Mouse (Mus musculus) hindbrain, embryonic 12.5 days (tissue): ENCODE results near the gene Dyrk4. TPM values are rescaled to one million over a fixed set of nuclear protein-coding genes. Genes with fewer than 3 reads are reported as not detected.

Experiments
- ATAC-seq: fragments of 200-750 bp; cut with Nextera tagmentation; 2 replicates; pipeline ENCODE4 v1.8.0; 2017; ENCODE audit warnings: moderate TSS enrichment; ENCODE audit not compliant: low FRiP score
- H3K27ac ChIP-seq: fragments of 300-500 bp; sonication (generic); 2 replicates; pipeline ENCODE4 v1.5.1; 2016; ENCODE audit warnings: mild to moderate bottlenecking
- H3K27me3 ChIP-seq: fragments of 300-500 bp; sonication (generic); 2 replicates; pipeline ENCODE4 v1.6.1; 2016; ENCODE audit warnings: mild to moderate bottlenecking
- H3K36me3 ChIP-seq: fragments of 300-500 bp; sonication (generic); 2 replicates; pipeline ENCODE4 v1.6.1; 2016; ENCODE audit warnings: mild to moderate bottlenecking
- H3K4me1 ChIP-seq: fragments of 300-500 bp; sonication (generic); 2 replicates; pipeline ENCODE4 v1.6.1; 2016
- H3K4me2 ChIP-seq: fragments of 300-500 bp; sonication (generic); replicated peaks from 2 replicates; pipeline ENCODE4 v1.6.1; 2016; ENCODE audit warnings: mild to moderate bottlenecking
- H3K4me3 ChIP-seq: fragments of 300-500 bp; sonication (generic); 2 replicates; pipeline ENCODE4 v1.5.1; 2016; ENCODE audit warnings: mild to moderate bottlenecking
- H3K9ac ChIP-seq: fragments of 300-500 bp; sonication (generic); 2 replicates; pipeline ENCODE4 v1.6.1; 2016; ENCODE audit warnings: mild to moderate bottlenecking, moderate library complexity
- H3K9me3 ChIP-seq: fragments of 300-500 bp; sonication (generic); replicated peaks from 2 replicates; pipeline ENCODE4 v1.6.1; 2016; ENCODE audit warnings: mild to moderate bottlenecking
- WGBS: fragments of 180-500 bp; shearing (Covaris S2); methylation state at CpG from one replicate; pipeline ENCODE4 v1.1.7; 2016; 5-methylcytosine and 5-hydroxymethylcytosine counted together
- polyA plus RNA-seq: library from polyadenylated mRNA; unstranded; fragments of >200 nt; fragmentation: Nextera tagmentation; extraction: Ambion mirVana; gene quantifications from 2 replicates; pipeline ENCODE4 v1.2.1, GENCODE M21; 2016

Dyrk4 gene
- polyA plus RNA-seq, 1 experiment from 2014 or later, result 0.30 TPM

GRCm38 (mm10) chr6:126932896-126933295, 11.3 kb upstream of the Dyrk4 start:
- WGBS, result 95% methylated on average over 2 of the region's 2 CpGs
- H3K4me1 ChIP-seq, result peaks cover 2% of the 10 kb centered on the region; the same call in 1 of the 2 replicates
- no peaks in the 10 kb centered on the region for H3K9me3 ChIP-seq
- peaks cover 18% of the 10 kb centered on the region for H3K36me3 ChIP-seq
- H3K27me3 ChIP-seq, result no peaks in the 10 kb centered on the region
- no peak overlapping the region for H3K9ac ChIP-seq
- no peak overlapping the region for H3K27ac ChIP-seq
- H3K4me2 ChIP-seq, result no peak overlapping the region
- no peak for ATAC-seq
- H3K4me3 ChIP-seq, result no peak overlapping the region

DNA sequence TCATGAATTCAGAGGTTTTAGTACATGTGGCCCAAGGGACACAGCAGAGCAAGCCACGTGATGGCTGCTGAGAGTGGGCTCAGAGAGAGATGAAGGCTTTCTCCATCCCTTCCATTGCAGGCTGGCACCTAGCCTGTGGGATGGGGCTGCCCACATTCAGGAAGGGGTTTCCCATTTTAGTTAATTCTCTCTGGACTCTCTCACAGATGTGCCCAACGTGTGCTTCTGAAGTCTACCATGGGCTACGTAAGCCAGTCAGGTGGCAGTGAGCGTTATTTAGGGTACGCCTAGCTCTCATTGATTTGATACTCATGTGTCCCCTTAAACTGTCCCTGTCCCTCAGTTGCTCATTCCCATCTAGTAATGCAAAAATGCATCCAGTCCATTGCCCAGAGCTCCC, 6.7 kb downstream of the Dyrk4 start:
- Histone ChIP-seq H3K27me3 (0 out of 2 replicates have a peak, but pooled peaks cover 2% of the 10 kb centered on the region), H3K36me3 (no peaks in the 10 kb centered on the region), H3K4me1 (no peaks in the 10 kb centered on the region), H3K9me3 (no peaks in the 10 kb centered on the region), H3K4me2 (no peak overlapping the region), H3K27ac (no peak overlapping the region), H3K4me3 (no peak overlapping the region), H3K9ac (no peak overlapping the region)
- no peak for ATAC-seq
- WGBS, result 84% methylated on average over 5 of the region's 5 CpGs

- H3K4me1 ChIP-seq, result no peaks in the 10 kb centered on the region
- no peak overlapping the region for H3K4me3 ChIP-seq
- 81% methylated on average over 4 of the region's 4 CpGs for WGBS
- H3K27me3 ChIP-seq, result 0 out of 2 replicates have a peak, but pooled peaks cover 2% of the 10 kb centered on the region
- no peak overlapping the region for H3K27ac ChIP-seq
- H3K9ac ChIP-seq, result no peak overlapping the region
- no peak overlapping the region for H3K4me2 ChIP-seq
- no peaks in the 10 kb centered on the region for H3K36me3 ChIP-seq
- H3K9me3 ChIP-seq, result no peaks in the 10 kb centered on the region
- no peak for ATAC-seq
Measured at GRCm38 (mm10) chr6:126910727-126911126, 10.9 kb downstream of the Dyrk4 start.

DNA sequence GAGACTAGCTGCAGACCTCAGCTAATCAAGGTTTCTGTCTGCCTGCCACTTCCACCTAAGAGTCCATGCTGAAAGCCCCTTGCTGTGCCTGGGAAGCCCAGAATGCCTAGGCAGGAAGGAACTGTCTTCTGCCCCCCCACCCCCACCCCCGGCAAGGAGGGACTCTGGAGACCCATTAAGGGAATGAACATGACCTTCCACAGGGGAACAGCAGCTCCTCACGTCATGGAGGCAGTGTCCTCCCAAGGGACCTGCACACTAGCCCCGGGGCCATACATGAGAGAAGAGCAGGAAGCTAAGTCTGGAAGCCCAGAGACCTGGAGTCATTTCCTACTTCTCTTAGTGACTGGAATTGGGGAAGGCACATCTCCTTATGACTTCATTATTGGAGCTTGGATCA, 13.8 kb downstream of the Dyrk4 start:
- ATAC-seq, result no peak
- H3K4me3 ChIP-seq, result no peak overlapping the region
- H3K27me3 ChIP-seq, result 0 out of 2 replicates have a peak, but pooled peaks cover 2% of the 10 kb centered on the region
- H3K27ac ChIP-seq, result no peak overlapping the region
- no peak overlapping the region for H3K9ac ChIP-seq
- no peak overlapping the region for H3K4me2 ChIP-seq
- no peaks in the 10 kb centered on the region for H3K36me3 ChIP-seq
- H3K9me3 ChIP-seq, result no peaks in the 10 kb centered on the region
- H3K4me1 ChIP-seq, result no peaks in the 10 kb centered on the region
- 54% methylated on average over 3 of the region's 3 CpGs for WGBS

DNA sequence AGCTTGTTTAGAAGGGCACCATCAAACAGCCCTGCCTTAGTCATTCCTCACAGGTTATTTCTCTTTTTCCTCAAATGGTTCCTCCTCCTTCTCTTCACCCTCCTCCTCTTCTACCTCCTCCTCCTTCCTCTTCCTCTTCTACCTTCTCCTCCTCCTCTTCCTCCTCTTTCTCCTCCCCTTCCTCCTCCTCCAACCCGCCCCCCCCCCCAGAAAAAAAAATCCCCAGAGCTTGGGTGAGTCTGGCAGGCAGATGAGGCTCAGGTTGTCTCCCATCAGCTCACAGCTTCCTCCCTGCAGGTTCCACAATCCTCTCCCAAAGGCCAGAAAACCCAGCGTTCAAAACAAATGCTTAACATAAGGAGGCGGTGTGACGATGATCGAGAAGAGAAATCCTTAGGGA, 14.3 kb downstream of the Dyrk4 start:
- H3K4me1 ChIP-seq, result no peaks in the 10 kb centered on the region
- H3K27me3 ChIP-seq, result 0 out of 2 replicates have a peak, but pooled peaks cover 2% of the 10 kb centered on the region
- H3K4me2 ChIP-seq, result no peak overlapping the region
- H3K27ac ChIP-seq, result no peak overlapping the region
- H3K9me3 ChIP-seq, result no peaks in the 10 kb centered on the region
- no peak overlapping the region for H3K4me3 ChIP-seq
- no peaks in the 10 kb centered on the region for H3K36me3 ChIP-seq
- no peak for ATAC-seq
- 74% methylated on average over 4 of the region's 5 CpGs for WGBS
- no peak overlapping the region for H3K9ac ChIP-seq

DNA sequence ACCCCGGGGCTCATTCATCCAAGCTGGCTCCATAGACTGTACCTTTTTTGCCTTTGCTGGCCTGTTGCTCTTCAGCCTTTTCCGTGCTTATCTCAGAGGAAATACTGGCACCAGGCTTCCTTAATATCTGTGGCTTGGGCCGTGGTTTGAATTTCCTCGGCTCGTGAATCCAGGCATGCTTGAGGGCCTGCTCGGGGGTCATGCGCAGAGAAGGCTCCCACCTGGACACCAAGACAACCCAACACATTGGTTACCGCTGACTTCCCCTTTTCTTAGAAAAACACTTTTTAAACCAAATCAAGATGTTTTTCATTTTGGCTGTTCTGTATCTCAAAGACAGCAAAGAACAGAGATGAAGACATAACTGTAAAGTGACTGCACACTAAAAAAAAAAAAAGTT, 44.5 kb downstream of the Dyrk4 start:
- no peaks in the 10 kb centered on the region for H3K36me3 ChIP-seq
- no peaks in the 10 kb centered on the region; the same call in 1 of the 2 replicates for H3K27me3 ChIP-seq
- no peaks in the 10 kb centered on the region for H3K4me1 ChIP-seq
- no peak overlapping the region for H3K9ac ChIP-seq
- no peaks in the 10 kb centered on the region for H3K9me3 ChIP-seq
- ATAC-seq, result no peak
- H3K27ac ChIP-seq, result no peak overlapping the region
- 90% methylated on average over 8 of the region's 8 CpGs for WGBS
- H3K4me3 ChIP-seq, result no peak overlapping the region
- no peak overlapping the region for H3K4me2 ChIP-seq

DNA sequence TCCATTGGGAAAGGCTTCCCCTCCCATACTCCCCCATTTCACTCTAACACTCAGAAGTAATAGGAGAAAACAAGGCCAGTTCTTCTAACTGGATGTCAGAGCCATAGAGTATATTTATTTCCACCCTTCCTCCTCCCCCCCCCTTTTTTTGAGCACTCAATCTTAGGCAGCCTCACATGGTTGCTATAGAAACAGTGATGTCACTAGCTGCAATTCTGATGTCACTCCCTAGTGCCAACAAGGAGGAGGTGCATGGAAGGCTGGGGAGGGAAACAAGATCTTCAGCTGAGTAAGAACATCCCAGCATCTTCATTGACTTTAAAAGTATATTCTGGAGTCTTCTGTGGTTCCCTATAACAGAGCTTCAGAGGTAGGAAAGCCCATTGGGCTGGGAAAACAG, 68.8 kb downstream of the Dyrk4 start, which contains the start of gene Akap3:
TSS of gene Akap3 (plus strand) at position 218 of the 400 bp plus-strand sequence.
- Histone ChIP-seq H3K27ac (no peak within 1 kb of the TSS), H3K36me3 (no peaks in the 10 kb centered on the region), H3K4me2 (no peak within 1 kb of the TSS), H3K4me3 (no peak within 1 kb of the TSS), H3K9me3 (no peaks in the 10 kb centered on the region), H3K27me3 (peaks cover 6% of the 10 kb centered on the region; the same call in 1 of the 2 replicates), H3K9ac (no peak within 1 kb of the TSS), H3K4me1 (peaks cover 9% of the 10 kb centered on the region)
- ATAC-seq, result no peak

GRCm38 (mm10) chr6:126848712-126849704, 72.6 kb downstream of the Dyrk4 start, which contains the start of gene Ndufa9:
Gene Ndufa9, minus strand, starts transcription at chr6:126849136.
- Histone ChIP-seq H3K4me1 (peaks cover 16% of the 10 kb centered on the region), H3K36me3 (peaks cover 6% of the 10 kb centered on the region; the same call in 1 of the 2 replicates), H3K27me3 (peaks cover 6% of the 10 kb centered on the region; the same call in 1 of the 2 replicates), H3K4me2 (peak within 1 kb of the TSS; percentile 87), H3K9me3 (no peaks in the 10 kb centered on the region), H3K9ac (peak within 1 kb of the TSS; percentile 85), H3K27ac (peak within 1 kb of the TSS; percentile 30; the same call in 1 of the 2 replicates), H3K4me3 (peak within 1 kb of the TSS; percentile 82)
- peak; percentile 89 for ATAC-seq
- WGBS, result 6% methylated on average over 46 of the region's 46 CpGs

DNA sequence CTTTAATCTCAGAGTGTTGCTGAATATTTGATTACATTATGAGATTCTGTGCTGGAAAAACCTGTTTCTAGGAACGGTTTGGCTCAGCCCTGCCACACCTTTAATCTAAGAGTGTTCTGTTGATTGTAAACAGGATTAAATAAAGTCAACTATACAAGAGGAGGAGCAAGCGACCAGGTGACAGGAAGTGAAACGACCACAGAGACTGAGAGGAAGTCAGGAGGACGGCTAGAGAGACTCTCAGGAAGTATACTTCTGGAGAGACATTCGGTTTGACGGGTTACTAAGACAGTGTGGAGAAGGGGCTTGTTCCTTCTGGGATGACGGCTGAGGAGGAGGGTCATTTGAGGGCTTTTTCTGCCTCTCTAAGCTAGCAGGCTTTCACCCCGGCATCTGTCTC, 85.0 kb downstream of the Dyrk4 start:
- no peak for ATAC-seq
- no peak overlapping the region for H3K9ac ChIP-seq
- no peaks in the 10 kb centered on the region for H3K4me1 ChIP-seq
- WGBS, result 92% methylated on average over 8 of the region's 8 CpGs
- no peak overlapping the region for H3K4me3 ChIP-seq
- H3K27ac ChIP-seq, result no peak overlapping the region
- peaks cover 91% of the 10 kb centered on the region for H3K36me3 ChIP-seq
- H3K9me3 ChIP-seq, result no peaks in the 10 kb centered on the region
- no peaks in the 10 kb centered on the region for H3K27me3 ChIP-seq
- H3K4me2 ChIP-seq, result no peak overlapping the region

Other genes with a start within 250 kb of the Dyrk4 start
- gene Kcna6, start 181.2 kb downstream of the Dyrk4 start, polyA plus RNA-seq, result 12.5 and 13.5 TPM in 2 replicates
- gene Ndufa9, start 72.7 kb downstream of the Dyrk4 start, polyA plus RNA-seq, result 159 and 171 TPM in 2 replicates
- gene Akap3, start 68.7 kb downstream of the Dyrk4 start, polyA plus RNA-seq, result 0.13 TPM in 1 of 2 replicates, not detected in the other
- 42.6 and 45.1 TPM in 2 replicates for gene Rad51ap1, start 17.7 kb upstream of the Dyrk4 start, polyA plus RNA-seq
- gene D6Wsu163e, start 18.1 kb upstream of the Dyrk4 start, polyA plus RNA-seq, result 19.1 and 20.5 TPM in 2 replicates
- gene Fgf6, start 93.7 kb upstream of the Dyrk4 start, polyA plus RNA-seq, result 0.04 and 0.07 TPM in 2 replicates
- gene Fgf23, start 151.1 kb upstream of the Dyrk4 start, polyA plus RNA-seq, result not detected in 2 replicates
- 8.3 and 9.5 TPM in 2 replicates for gene Tigar, start 187.7 kb upstream of the Dyrk4 start, polyA plus RNA-seq
- 565 and 605 TPM in 2 replicates for gene Ccnd2, start 230.4 kb upstream of the Dyrk4 start, polyA plus RNA-seq